Mouse (Mus musculus): ENCODE measurements around the gene Nmral1.

DNA sequence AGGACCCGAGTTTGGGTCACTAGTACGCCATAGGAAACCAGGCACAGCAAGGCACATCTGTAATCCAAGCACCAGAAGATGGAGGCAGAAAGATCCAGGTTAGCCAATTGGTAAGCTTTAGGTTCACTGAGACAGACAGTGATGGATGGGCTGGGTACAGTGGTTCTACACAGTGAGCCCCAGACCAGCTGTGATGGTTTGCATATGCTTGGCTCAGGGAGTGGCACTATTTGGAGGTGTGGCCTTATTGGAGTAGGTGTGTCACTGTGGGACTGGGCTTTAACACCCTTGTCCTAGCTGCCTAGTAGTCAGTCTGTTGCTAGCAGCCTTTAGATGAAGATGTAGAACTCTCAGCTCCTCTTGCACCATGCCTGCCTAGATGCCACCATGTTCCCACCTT lies 55.4 kb downstream of the Nmral1 start:
- TF ChIP-seq CTCF (IDR thresholded peaks at IDR 0.05; ENCODE audit: low read depth) (no peak), EP300 (IDR thresholded peaks at IDR 0.05; ENCODE audit: low read depth) (no peak)
